Mouse (Mus musculus): ENCODE results near the gene Vmn2r124.
"Not testable (repeated sequence)": the region's sequence is repeated elsewhere in the genome, so short reads cannot be mapped to it uniquely, and the experiment has no call there.

- not testable (repeated sequence) for TF ChIP-seq ZNF384 (IDR thresholded peaks at IDR 0.05; ENCODE audit: low read depth, low read length); MAFK (IDR thresholded peaks at IDR 0.05; ENCODE audit: insufficient read depth, low read depth, low read length)
Observed at GRCm38 (mm10) chr17:18084716-18085115, 35.5 kb downstream of the Vmn2r124 start, which contains the start of gene Vmn2r91.
